Mouse (Mus musculus) limb, embryonic 14.5 days (tissue): ENCODE measurements at regions not wholly inside any gene's neighbourhood (a gene's known extent, or its start where the extent isn't known, plus 50 kb on each side); places are given as distances from the start of the nearest gene placed in this dataset.

Experiments used
- ATAC-seq: fragments of 200-750 bp; cut with Nextera tagmentation; 2 replicates; pipeline ENCODE4 v1.8.0; 2017; ENCODE audit warnings: low read depth, moderate number of reproducible peaks, moderate TSS enrichment; ENCODE audit not compliant: low FRiP score
- DNase-seq: peaks from one replicate; pipeline ENCODE4 v3.0.0-alpha.2; 2015; ENCODE audit warnings: low spot score
- H3K27ac ChIP-seq: fragments of 300-500 bp; sonication (generic); replicated peaks from 2 replicates; pipeline ENCODE4 v1.5.1; 2014; ENCODE audit warnings: low read depth, mild to moderate bottlenecking, low read length, moderate library complexity, mixed read lengths
- H3K27me3 ChIP-seq: fragments of 300-500 bp; sonication (generic); 2 replicates; pipeline ENCODE4 v1.6.1; 2014; ENCODE audit warnings: low read length, mixed read lengths; ENCODE audit not compliant: control insufficient read depth, insufficient read depth
- H3K36me3 ChIP-seq: fragments of 300-500 bp; sonication (generic); 2 replicates; pipeline ENCODE4 v1.6.1; 2014; ENCODE audit warnings: mild to moderate bottlenecking, low read length, moderate library complexity, mixed read lengths; ENCODE audit not compliant: control insufficient read depth, insufficient read depth
- H3K4me1 ChIP-seq: fragments of 300-500 bp; sonication (generic); 2 replicates; pipeline ENCODE4 v1.6.1; 2014; ENCODE audit warnings: antibody characterized with exemption, low read length, mixed read lengths; ENCODE audit not compliant: control insufficient read depth, insufficient read depth
- H3K4me2 ChIP-seq: fragments of 300-500 bp; sonication (generic); replicated peaks from 2 replicates; pipeline ENCODE4 v1.6.1; 2014; ENCODE audit warnings: low read depth, mild to moderate bottlenecking, low read length, moderate library complexity; ENCODE audit not compliant: severe bottlenecking
- H3K4me3 ChIP-seq: fragments of 300-500 bp; sonication (generic); replicated peaks from 2 replicates; pipeline ENCODE4 v1.5.1; 2014; ENCODE audit warnings: low read length
- H3K9ac ChIP-seq: fragments of 300-500 bp; sonication (generic); 2 replicates; pipeline ENCODE4 v1.6.1; 2014; ENCODE audit warnings: mild to moderate bottlenecking, low read depth, low read length, moderate library complexity; ENCODE audit not compliant: severe bottlenecking
- H3K9me3 ChIP-seq: fragments of 300-500 bp; sonication (generic); 2 replicates; pipeline ENCODE4 v1.6.1; 2016; ENCODE audit warnings: low read length; ENCODE audit not compliant: control insufficient read depth
- POLR2A ChIP-seq: fragments of 200-500 bp; IDR thresholded peaks from 2 replicates; pipeline ENCODE4 v1.8.0; 2012; ENCODE audit warnings: inconsistent platforms, mild to moderate bottlenecking, moderate library complexity, borderline replicate concordance; ENCODE audit not compliant: insufficient read depth, insufficient read length; ENCODE audit errors: extremely low read depth
- WGBS: fragments of 180-500 bp; shearing (Covaris S2); extraction: QIAGEN DNeasy Blood & Tissue Kit; methylation state at CpG from one replicate; pipeline ENCODE4 v1.1.7; 2014; 5-methylcytosine and 5-hydroxymethylcytosine counted together

- H3K36me3 ChIP-seq, result no peaks in the 10 kb centered on the region
- H3K9me3 ChIP-seq, result no peaks in the 10 kb centered on the region
- H3K4me2 ChIP-seq, result no peak overlapping the region
- no peak overlapping the region for H3K27ac ChIP-seq
- TF ChIP-seq POLR2A, result no peak
- no peak overlapping the region for H3K4me3 ChIP-seq
- no peak for DNase-seq
- no peak for ATAC-seq
- H3K9ac ChIP-seq, result no peak overlapping the region
- no peaks in the 10 kb centered on the region for H3K27me3 ChIP-seq
- no peaks in the 10 kb centered on the region for H3K4me1 ChIP-seq
These were observed 969.7 kb upstream of the Pcdh9 start for GRCm38 (mm10) chr14:94860191-94860590.

- 68% methylated on average over 2 of the region's 2 CpGs for WGBS
- H3K4me2 ChIP-seq, result no peak overlapping the region
- TF ChIP-seq POLR2A, result no peak
- no peak overlapping the region for H3K4me3 ChIP-seq
- H3K9ac ChIP-seq, result no peak overlapping the region
- no peak for ATAC-seq
- no peaks in the 10 kb centered on the region for H3K27me3 ChIP-seq
- no peak overlapping the region for H3K27ac ChIP-seq
- DNase-seq, result no peak
- H3K9me3 ChIP-seq, result no peaks in the 10 kb centered on the region
- H3K4me1 ChIP-seq, result no peaks in the 10 kb centered on the region
- no peaks in the 10 kb centered on the region for H3K36me3 ChIP-seq
These were observed 978.5 kb upstream of the Pcdh9 start for GRCm38 (mm10) chr14:94869011-94869410.

- 55% methylated on average over 3 of the region's 3 CpGs for WGBS
- Histone ChIP-seq H3K4me2 (no peak overlapping the region), H3K27me3 (no peaks in the 10 kb centered on the region), H3K4me1 (no peaks in the 10 kb centered on the region), H3K9me3 (no peaks in the 10 kb centered on the region), H3K36me3 (no peaks in the 10 kb centered on the region), H3K4me3 (no peak overlapping the region), H3K9ac (no peak overlapping the region), H3K27ac (no peak overlapping the region)
- no peak for TF ChIP-seq POLR2A
- ATAC-seq (no peak), DNase-seq (no peak)
These were observed 995.0 kb upstream of the 4921530L21Rik start for GRCm38 (mm10) chr14:94886054-94886453.

GRCm38 (mm10) chr14:94895261-94895769, 985.7 kb upstream of the 4921530L21Rik start:
- DNase-seq, result no peak
- Histone ChIP-seq H3K9me3 (no peaks in the 10 kb centered on the region), H3K4me2 (no peak overlapping the region), H3K27ac (no peak overlapping the region), H3K4me1 (no peaks in the 10 kb centered on the region), H3K36me3 (no peaks in the 10 kb centered on the region), H3K27me3 (no peaks in the 10 kb centered on the region), H3K4me3 (no peak overlapping the region), H3K9ac (no peak overlapping the region)
- no peak for ATAC-seq
- no peak for TF ChIP-seq POLR2A
- 98% methylated on average over 3 of the region's 3 CpGs for WGBS

GRCm38 (mm10) chr14:94898667-94899281, 982.3 kb upstream of the 4921530L21Rik start:
- H3K9me3 ChIP-seq, result no peaks in the 10 kb centered on the region
- no peaks in the 10 kb centered on the region for H3K4me1 ChIP-seq
- H3K4me3 ChIP-seq, result no peak overlapping the region
- H3K4me2 ChIP-seq, result no peak overlapping the region
- ATAC-seq, result peak; percentile 26; the same call in 1 of the 2 replicates
- no peaks in the 10 kb centered on the region for H3K27me3 ChIP-seq
- no peak overlapping the region for H3K9ac ChIP-seq
- H3K27ac ChIP-seq, result no peak overlapping the region
- no peak for TF ChIP-seq POLR2A
- H3K36me3 ChIP-seq, result no peaks in the 10 kb centered on the region
- WGBS, result 74% methylated on average over 6 of the region's 6 CpGs
- DNase-seq, result no peak

- Histone ChIP-seq H3K27me3 (no peaks in the 10 kb centered on the region), H3K27ac (no peak overlapping the region), H3K9ac (no peak overlapping the region), H3K9me3 (no peaks in the 10 kb centered on the region), H3K4me2 (no peak overlapping the region), H3K4me1 (no peaks in the 10 kb centered on the region), H3K4me3 (no peak overlapping the region), H3K36me3 (no peaks in the 10 kb centered on the region)
- DNase-seq (no peak), ATAC-seq (no peak)
- no peak for TF ChIP-seq POLR2A
- WGBS, result 95% methylated on average over 1 of the region's 1 CpGs
These were observed 968.7 kb upstream of the 4921530L21Rik start for GRCm38 (mm10) chr14:94912326-94912725.
